Mouse (Mus musculus): ENCODE data around the gene Ccdc22.

DNA sequence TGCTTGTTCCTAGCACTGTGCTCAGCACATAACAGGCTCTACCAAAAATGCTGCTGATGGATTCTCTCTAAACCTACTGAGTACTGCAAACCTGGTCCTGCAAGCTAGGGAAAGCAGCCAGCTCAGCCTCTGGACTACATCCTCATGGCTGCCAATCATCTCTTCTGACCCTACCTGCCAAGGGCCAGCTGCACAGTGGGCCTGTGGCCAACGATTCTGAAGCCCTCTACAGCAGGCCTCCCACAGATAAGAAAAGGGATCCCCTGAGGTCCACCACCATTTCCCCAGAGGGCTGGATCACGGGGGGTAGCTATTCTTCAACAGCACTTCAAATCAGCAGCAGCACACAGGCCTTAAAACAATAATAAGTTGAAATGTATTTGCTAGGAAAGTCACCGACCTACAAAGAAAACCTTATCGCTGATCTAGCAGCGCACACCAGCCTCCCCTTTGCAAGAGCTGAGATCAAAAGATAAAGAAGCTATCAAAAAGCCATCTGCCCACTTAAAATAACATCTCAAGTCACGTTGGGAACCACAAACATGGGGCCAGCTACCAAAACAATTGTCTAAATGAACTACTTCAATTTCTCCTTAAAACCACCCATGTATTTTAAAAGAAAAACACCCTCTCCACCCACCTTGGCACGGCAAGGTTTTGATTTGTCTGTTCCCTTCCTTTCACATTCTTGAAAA lies 34.7 kb downstream of the Ccdc22 start:
- TF ChIP-seq CTCF (IDR thresholded peaks at IDR 0.05) (no peak), EP300 (IDR thresholded peaks at IDR 0.05) (no peak)
